Mouse (Mus musculus) intestine, postnatal 0 days (tissue): Measurements from ENCODE around the gene Gm12166. TPM values are rescaled to one million over a fixed set of nuclear protein-coding genes. Genes with fewer than 3 reads are reported as not detected.

Source experiments
- ATAC-seq: fragments of 200-750 bp; cut with Nextera tagmentation; 2 replicates; pipeline ENCODE4 v1.8.0; 2017; ENCODE audit warnings: mild to moderate bottlenecking, moderate TSS enrichment, moderate library complexity
- H3K27ac ChIP-seq: fragments of 300-500 bp; sonication (generic); 2 replicates; pipeline ENCODE4 v1.5.1; 2014; ENCODE audit warnings: mild to moderate bottlenecking, low read depth, low read length, moderate library complexity
- H3K27me3 ChIP-seq: fragments of 300-500 bp; sonication (generic); replicated peaks from 2 replicates; pipeline ENCODE4 v1.6.1; 2014; ENCODE audit warnings: low read length, mixed read lengths; ENCODE audit not compliant: control insufficient read depth, insufficient read depth
- H3K36me3 ChIP-seq: fragments of 300-500 bp; sonication (generic); 2 replicates; pipeline ENCODE4 v1.6.1; 2014; ENCODE audit warnings: mild to moderate bottlenecking, moderate library complexity; ENCODE audit not compliant: control insufficient read depth, insufficient read depth
- H3K4me1 ChIP-seq: fragments of 300-500 bp; sonication (generic); replicated peaks from 2 replicates; pipeline ENCODE4 v1.6.1; 2014; ENCODE audit warnings: antibody characterized with exemption, low read length, mixed read lengths; ENCODE audit not compliant: control insufficient read depth, insufficient read depth
- H3K4me2 ChIP-seq: fragments of 300-500 bp; sonication (generic); replicated peaks from 2 replicates; pipeline ENCODE4 v1.6.1; 2014; ENCODE audit warnings: low read depth, mild to moderate bottlenecking, moderate library complexity
- H3K4me3 ChIP-seq: fragments of 300-500 bp; sonication (generic); 2 replicates; pipeline ENCODE4 v1.5.1; 2014; ENCODE audit warnings: low read depth, low read length
- H3K9ac ChIP-seq: fragments of 300-500 bp; sonication (generic); 2 replicates; pipeline ENCODE4 v1.6.1; 2014; ENCODE audit warnings: mild to moderate bottlenecking, low read depth, low read length
- H3K9me3 ChIP-seq: fragments of 300-500 bp; sonication (generic); 2 replicates; pipeline ENCODE4 v1.6.1; 2016; ENCODE audit warnings: mixed run types; ENCODE audit not compliant: control insufficient read depth
- CTCF ChIP-seq: sonication (generic); IDR thresholded peaks from 2 replicates; pipeline ENCODE4 v1.5.1; 2016; ENCODE audit warnings: low read depth, mild to moderate bottlenecking, control low read depth, antibody characterized with exemption, moderate library complexity
- WGBS: fragments of 180-500 bp; shearing (Covaris S2); extraction: QIAGEN DNeasy Blood & Tissue Kit; methylation state at CpG from one replicate; pipeline ENCODE4 v1.1.7; 2014; 5-methylcytosine and 5-hydroxymethylcytosine counted together
- polyA plus RNA-seq: library from polyadenylated mRNA; unstranded; fragments of >200 nt; fragmentation: Nextera tagmentation; extraction: Ambion mirVana; gene quantifications from 2 replicates; pipeline ENCODE4 v1.2.1, GENCODE M21; 2015

The Gm12166 gene
- polyA plus RNA-seq, 1 experiment from 2014 or later, result 9.5 TPM

GRCm38 (mm10) chr11:46069408-46070003 lies 17.4 kb upstream of the Gm12166 start:
- no peak for TF ChIP-seq CTCF
- peak overlapping the region; percentile 64 for H3K27ac ChIP-seq
- ATAC-seq, result no peak
- no peaks in the 10 kb centered on the region for H3K27me3 ChIP-seq
- H3K4me2 ChIP-seq, result no peak overlapping the region
- H3K36me3 ChIP-seq, result no peaks in the 10 kb centered on the region
- 44% methylated on average over 17 of the region's 17 CpGs for WGBS
- H3K4me1 ChIP-seq, result 0 out of 2 replicates have a peak, but pooled peaks cover 5% of the 10 kb centered on the region
- no peak overlapping the region for H3K9ac ChIP-seq
- no peak overlapping the region for H3K4me3 ChIP-seq
- H3K9me3 ChIP-seq, result no peaks in the 10 kb centered on the region

- no peak for ATAC-seq
- H3K27me3 ChIP-seq, result no peaks in the 10 kb centered on the region
- no peak overlapping the region for H3K4me3 ChIP-seq
- 58% methylated on average over 12 of the region's 12 CpGs for WGBS
- H3K4me2 ChIP-seq, result no peak overlapping the region
- H3K9ac ChIP-seq, result 0 out of 2 replicates have a peak overlapping the region, but pooled peaks have one; percentile 27
- H3K4me1 ChIP-seq, result 0 out of 2 replicates have a peak, but pooled peaks cover 5% of the 10 kb centered on the region
- peak overlapping the region; percentile 64 for H3K27ac ChIP-seq
- TF ChIP-seq CTCF, result no peak
- H3K36me3 ChIP-seq, result no peaks in the 10 kb centered on the region
- H3K9me3 ChIP-seq, result no peaks in the 10 kb centered on the region
Observed at GRCm38 (mm10) chr11:46068756-46069407, 16.8 kb upstream of the Gm12166 start.

GRCm38 (mm10) chr11:46067371-46068060 lies 15.4 kb upstream of the Gm12166 start:
- 89% methylated on average over 10 of the region's 10 CpGs for WGBS
- no peak overlapping the region for H3K27ac ChIP-seq

GRCm38 (mm10) chr11:46065201-46066011 lies 13.3 kb upstream of the Gm12166 start:
- no peaks in the 10 kb centered on the region for H3K9me3 ChIP-seq
- H3K27me3 ChIP-seq, result no peaks in the 10 kb centered on the region
- WGBS, result 41% methylated on average over 21 of the region's 21 CpGs
- H3K9ac ChIP-seq, result no peak overlapping the region
- H3K4me2 ChIP-seq, result no peak overlapping the region
- peak overlapping the region; percentile 60; the same call in 1 of the 2 replicates for H3K27ac ChIP-seq
- H3K4me1 ChIP-seq, result no peaks in the 10 kb centered on the region
- H3K36me3 ChIP-seq, result peaks cover 5% of the 10 kb centered on the region; the same call in 1 of the 2 replicates
- ATAC-seq, result 0 out of 2 replicates have a peak, but pooled peaks have one; percentile 28
- no peak for TF ChIP-seq CTCF
- H3K4me3 ChIP-seq, result no peak overlapping the region

More at GRCm38 (mm10) chr11:46067371-46068060, 15.4 kb upstream of the Gm12166 start:
- H3K36me3 ChIP-seq, result no peaks in the 10 kb centered on the region
- TF ChIP-seq CTCF, result no peak
- H3K9ac ChIP-seq, result no peak overlapping the region
- no peak for ATAC-seq
- no peak overlapping the region for H3K4me3 ChIP-seq
- no peak overlapping the region for H3K4me2 ChIP-seq
- no peaks in the 10 kb centered on the region for H3K4me1 ChIP-seq
- no peaks in the 10 kb centered on the region for H3K27me3 ChIP-seq
- no peaks in the 10 kb centered on the region for H3K9me3 ChIP-seq

GRCm38 (mm10) chr11:46064767-46065166 lies 12.6 kb upstream of the Gm12166 start:
- H3K4me1 ChIP-seq, result no peaks in the 10 kb centered on the region
- no peak overlapping the region for H3K4me3 ChIP-seq
- TF ChIP-seq CTCF, result no peak
- H3K27ac ChIP-seq, result peak overlapping the region; percentile 60; the same call in 1 of the 2 replicates
- no peak for ATAC-seq
- no peak overlapping the region for H3K4me2 ChIP-seq
- peaks cover 5% of the 10 kb centered on the region; the same call in 1 of the 2 replicates for H3K36me3 ChIP-seq
- H3K27me3 ChIP-seq, result no peaks in the 10 kb centered on the region
- H3K9ac ChIP-seq, result no peak overlapping the region
- 58% methylated on average over 8 of the region's 8 CpGs for WGBS
- H3K9me3 ChIP-seq, result no peaks in the 10 kb centered on the region
